Mouse (Mus musculus): ENCODE results near the gene N4bp3. TPM values are rescaled to one million over a fixed set of nuclear protein-coding genes. Genes with fewer than 3 reads are reported as not detected.
"Not testable (repeated sequence)": the region's sequence is repeated elsewhere in the genome, so short reads cannot be mapped to it uniquely, and the experiment has no call there.

N4bp3 gene
- total RNA-seq, 2 experiments from 2014 or later: 2.9 to 3.8 TPM

DNA sequence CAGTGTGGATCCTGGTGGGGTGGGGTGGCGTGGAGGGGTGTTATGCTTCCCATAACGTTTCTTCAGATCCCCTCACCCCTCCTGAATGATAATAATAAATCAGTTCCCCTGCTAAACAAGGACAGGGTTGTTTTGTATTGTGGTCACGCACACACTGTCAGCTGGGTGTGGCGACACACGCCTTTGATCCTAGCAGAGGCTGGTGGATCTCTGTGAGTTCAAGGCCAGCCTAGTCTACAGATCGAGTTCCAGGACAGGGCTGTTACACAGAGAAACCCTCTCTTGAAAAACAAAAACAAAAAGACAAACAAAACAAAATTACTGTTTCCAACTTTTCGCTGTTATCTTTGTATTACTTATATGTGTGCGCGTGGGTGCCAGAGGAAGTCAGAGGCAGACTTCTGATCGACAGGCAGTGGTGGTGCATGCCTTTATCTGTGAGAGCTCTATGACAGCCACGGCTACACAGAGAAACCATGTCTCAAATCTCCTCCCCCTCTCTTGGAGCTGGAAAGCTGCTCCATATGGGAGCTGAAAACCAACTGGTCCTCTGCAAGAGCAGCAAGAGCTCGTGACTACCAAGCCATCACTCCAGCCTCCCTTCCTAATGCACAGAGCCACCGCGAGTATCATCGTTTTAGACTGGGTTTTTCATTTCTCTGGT is 20.9 kb downstream of the N4bp3 start:
- no peak for DNase-seq

DNA sequence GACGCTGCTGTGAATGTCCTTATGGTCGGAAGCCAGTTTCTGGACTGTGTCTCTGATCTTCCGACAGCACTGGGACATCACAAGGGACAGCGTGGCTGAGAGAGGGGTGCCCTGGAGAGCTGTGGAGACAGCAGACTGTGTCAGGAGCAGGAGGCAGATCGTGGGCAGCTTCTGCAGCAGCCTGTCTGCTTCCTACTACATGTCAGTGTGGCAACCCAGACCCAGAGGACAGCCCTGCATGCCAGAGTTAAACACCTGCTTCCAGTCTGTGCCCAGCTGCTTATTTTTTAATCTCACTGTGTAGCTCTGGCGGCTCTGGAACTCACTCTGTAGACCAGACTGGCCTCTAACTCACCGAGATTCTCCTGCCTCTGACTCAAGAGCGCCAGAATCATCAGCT is 22.7 kb downstream of the N4bp3 start:
- DNase-seq: no peak

DNA sequence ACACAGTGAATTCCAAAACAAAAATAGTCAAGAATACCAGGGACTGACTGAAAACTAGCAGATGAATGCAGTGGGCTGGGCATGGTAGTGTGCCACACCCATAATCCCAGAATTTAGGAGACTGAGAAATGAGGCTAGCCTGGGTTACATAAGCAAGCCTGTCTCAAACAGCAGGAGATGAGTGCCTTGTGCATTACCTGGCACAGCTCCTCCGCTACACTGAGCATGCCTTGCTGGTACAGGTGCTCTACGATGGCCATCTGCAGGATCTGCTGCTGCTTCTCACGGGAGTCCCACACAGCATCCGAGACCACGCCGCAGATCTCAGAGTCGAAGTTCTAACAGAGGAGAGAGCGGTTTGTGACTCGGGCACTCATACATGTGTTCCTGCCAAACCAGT is 23.2 kb downstream of the N4bp3 start:
- DNase-seq: no peak

DNA sequence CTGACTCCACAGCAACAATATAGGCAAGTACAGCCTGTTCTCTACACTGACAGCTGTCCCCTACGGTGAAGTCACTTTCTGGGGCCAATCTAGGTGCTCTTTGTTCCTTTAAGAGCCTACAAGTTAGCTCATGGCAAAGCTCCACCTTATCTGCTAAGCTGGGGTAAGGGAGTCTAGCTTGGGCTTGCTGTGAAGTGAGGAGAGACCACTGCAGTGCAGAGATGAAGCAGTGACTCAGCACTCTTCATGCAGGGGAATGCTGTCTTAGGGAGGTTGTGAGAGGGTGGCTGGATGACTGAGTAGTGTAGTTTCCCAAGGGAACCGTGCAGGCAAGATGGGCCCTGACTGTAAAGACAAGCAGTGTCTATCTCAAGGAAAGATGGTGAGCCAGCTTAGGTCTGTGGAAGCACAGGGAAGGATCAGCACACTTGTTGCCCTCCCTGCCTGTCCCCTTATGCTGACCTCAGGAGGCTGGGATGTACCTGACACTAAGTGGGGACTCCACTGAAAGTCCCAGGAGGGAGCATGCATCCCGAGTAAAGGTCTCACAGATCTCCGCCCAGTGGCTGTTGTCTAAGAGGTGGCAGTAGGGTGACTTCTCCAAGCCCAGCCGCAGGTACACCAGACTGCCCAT is 25.3 kb downstream of the N4bp3 start:
- DNase-seq: no peak

DNA sequence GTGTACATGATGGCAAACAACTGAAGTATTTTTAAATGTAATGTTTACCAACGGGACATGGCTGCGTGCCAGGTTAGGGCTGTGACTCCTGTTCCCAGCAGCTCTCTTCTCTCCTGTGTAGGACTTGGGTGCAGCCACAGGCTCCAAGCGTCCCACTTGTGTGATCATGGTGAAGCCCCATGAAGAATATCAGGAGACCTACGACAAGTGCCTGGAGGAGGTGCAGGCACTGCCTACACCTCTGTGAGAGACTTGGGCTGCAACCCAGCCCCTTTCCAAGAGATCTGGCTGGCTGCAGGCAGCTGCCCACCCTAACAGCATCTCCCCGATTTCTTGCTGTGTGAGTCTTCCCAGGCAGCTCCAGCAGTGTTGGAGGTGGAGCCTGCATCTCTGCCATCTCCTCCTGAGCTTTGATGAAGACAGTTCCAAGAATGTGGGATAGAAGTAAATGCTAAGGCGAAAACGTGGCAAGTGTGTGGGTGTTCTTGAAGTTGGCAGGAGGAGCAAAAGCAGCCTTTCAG is 27.6 kb downstream of the N4bp3 start:
- DNase-seq: no peak

DNA sequence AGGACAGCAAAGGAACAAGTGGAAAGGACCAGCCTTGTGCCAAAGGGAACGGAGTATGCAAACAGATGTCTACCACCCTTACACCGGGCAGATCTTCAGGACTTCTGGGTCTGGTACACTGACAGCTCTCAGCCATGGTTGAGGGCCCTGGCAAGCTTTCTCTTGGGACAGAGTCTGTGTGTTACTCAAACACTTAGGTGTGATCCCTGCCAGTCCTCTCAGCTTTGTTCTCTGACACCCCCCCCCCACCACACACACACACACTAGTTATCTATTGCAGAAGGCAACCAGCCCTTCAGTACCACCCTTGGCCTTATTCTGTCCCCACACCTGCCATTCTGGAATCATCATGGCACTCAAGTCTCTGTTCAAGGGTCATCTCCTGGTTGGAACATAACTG is 28.9 kb downstream of the N4bp3 start:
- DNase-seq: no peak

DNA sequence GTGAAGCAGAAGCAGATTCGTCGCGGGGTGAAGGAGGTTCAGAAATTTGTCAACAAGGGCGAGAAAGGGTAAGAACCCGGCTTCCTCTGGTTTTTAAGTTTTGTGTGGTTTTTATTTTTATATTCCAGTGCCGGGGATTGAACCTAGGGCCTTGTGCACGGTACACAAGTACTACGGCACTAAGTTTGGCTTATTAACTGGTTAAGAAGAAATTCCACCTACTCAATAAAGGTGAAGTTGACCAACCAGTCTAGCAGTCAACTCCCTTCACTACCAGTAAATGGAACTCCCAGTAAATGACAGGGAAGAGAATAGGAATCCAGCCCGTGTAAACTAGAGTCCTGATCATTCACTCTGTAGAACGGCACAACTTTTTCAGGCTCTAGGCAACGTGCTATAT is 30.6 kb downstream of the N4bp3 start:
- no peak for DNase-seq

DNA sequence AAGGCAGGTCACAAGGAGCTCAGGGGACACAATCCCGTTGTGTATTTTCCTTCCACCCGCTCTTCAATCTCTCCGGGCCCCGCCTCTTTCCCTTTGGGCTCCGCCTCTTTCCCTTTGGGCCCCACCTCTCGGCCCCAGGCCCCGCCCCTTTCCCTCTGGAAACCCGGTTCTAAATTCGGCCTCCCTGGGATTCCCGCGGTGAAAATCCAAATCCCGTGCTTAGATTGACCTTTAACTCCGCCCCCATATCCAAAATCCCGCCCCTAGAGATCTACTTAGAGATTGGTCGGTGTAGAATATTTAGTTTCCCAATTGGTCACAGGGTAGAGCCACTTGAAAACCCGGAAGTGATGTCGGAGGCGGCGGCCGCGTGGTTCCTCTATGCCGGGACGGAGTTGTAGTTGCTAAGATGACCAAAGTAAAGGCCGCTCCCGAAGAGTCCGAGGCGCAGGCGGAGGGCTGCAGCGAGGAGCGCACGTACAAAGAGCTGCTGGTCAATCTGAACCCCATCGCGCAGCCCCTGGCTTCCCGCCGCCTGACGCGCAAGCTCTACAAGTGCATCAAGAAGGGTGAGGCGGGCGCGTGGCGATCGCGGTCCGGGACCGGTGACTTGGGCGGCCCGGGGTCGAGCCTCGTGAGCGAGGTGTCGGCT is 31.1 kb downstream of the N4bp3 start, which contains the start of gene Nhp2:
TSS of gene Nhp2 (plus strand) at position 327 of the 652 bp plus-strand sequence.
- DNase-seq: peak; percentile 92

DNA sequence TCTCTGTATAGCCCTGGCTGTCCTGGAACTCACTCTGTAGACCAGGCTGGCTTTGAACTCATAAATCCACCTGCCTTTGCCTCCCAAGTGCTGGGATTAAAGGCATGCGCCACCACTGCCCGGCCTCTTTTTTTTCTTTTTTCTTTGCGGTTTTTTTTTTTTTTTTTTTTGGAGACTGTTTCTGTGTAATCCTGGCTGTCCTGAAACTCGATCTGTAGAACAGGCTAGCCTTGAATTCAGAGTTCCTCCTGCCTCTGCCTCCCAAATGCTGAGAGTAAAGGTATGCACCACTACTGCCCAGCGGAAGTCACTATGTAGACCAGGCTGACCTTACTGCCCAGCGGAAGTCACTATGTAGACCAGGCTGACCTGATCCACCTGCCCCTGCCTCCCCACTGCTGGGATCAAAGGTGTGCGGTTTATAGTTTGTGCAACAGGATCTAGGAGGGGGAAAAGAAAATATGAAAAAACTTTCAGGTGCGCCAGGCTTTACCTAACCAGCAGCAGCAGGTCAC is 31.7 kb downstream of the N4bp3 start:
- no peak for DNase-seq

DNA sequence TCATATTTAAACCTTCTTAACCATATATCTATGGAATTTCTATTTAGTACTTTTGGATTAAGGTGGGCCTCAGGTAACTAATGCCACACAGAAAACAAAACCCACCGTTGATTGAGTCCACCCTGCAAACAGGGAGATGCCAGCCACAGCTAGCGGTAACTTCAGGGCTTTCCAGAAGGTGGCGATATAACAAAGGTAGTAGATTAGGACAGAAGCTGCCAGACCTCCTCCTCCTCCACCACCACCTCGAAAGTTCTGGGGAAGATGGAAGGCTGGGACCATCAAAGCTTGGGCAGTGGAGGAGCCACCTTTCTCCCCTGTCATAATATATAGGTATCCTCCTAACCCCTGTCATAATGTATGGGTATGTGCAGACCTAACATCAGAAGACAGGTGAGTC is 32.9 kb downstream of the N4bp3 start:
- peak; percentile 48 for DNase-seq

DNA sequence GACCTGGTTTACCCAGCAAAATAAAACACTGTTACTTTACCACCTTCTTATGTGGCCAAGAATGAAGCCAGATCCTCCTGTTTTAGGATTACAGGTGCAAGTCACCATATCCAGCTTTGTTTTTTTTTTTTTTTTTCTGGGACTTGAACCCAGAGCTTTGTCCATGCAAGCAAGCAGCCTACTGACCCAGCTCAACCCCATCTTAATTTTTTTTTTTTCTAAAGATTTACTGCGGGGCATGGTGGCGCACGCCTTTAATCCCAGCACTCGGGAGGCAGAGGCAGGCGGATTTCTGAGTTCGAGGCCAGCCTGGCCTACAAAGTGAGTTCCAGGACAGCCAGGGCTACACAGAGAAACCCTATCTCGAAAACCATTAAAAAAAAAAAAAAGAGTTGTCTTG is 34.5 kb downstream of the N4bp3 start:
- DNase-seq: not testable (repeated sequence)

DNA sequence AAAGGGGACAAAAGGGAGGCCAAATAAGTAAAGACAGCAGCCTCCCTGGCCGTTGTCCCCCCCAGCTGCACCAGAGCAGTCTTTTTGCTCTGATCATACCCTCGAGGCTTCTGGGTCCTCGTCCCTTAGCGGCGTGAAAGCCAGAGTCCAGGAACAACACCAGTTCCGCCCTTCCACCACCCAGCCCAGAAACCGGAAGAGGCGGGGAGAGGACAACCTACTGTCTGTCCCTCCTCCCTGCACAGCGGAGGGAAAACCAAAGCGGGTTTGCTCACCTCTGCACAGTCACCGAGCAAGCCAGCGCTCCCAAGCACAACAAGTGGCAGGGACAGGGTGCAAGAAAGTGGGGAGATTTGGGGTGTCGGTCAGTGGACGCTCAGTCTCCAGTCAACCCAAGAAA is 35.0 kb downstream of the N4bp3 start:
- peak; percentile 73 for DNase-seq

DNA sequence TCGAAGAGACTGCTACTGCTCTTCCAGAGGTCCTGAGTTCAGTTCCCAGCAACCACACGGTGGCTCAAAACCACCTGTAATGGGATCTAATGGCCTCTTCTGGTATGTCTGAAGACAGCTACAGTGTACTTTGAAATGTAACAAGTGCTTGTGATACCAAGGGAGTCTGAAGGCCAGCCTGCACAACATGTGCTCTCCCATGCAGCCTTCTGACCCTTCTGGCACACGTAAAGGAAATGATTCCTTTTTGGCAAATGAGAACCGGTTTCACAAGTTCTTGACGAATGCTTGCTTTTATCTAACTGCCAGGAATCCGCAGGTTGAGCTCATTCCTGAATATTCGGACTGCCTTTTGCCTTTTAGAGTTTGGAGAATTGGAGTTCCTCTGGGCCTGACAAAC is 35.5 kb downstream of the N4bp3 start:
- DNase-seq: no peak

DNA sequence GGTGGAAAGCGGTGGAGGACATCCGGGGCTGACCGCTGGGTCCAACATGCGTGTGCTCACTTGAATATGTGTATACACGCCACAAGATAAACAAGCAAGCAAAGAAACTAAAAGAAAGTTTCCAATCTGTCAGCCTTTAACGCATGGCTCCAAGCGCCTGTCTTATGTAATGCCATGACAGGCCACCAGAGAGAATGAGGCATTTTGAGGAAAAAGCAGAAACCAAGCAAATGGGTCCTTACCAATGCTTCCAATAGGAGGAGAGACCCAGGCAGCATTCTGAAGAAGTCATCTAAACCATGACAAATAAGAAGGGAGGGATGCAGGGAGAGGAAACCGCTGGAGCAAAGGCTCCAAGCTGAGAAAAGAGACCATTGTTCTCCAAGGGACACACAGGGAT is 36.4 kb downstream of the N4bp3 start:
- no peak for DNase-seq

DNA sequence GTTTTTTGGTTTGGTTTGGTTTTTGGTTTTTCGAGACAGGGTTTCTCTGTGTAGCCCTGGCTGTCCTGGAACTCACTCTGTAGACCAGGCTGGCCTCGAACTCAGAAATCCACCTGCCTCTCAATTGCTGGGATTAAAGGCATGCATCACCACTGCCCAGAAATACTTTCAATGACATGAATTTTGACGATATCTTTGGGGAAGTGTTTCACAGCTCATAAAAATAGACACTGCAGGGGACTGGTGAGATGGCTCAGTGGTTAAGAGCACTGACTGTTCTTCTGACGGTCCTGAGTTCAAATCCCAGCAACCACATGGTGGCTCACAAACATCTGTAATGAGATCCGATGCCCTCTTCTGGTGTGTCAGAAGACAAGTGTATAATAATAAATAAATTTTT is 40.7 kb downstream of the N4bp3 start:
- not testable (repeated sequence) for DNase-seq

DNA sequence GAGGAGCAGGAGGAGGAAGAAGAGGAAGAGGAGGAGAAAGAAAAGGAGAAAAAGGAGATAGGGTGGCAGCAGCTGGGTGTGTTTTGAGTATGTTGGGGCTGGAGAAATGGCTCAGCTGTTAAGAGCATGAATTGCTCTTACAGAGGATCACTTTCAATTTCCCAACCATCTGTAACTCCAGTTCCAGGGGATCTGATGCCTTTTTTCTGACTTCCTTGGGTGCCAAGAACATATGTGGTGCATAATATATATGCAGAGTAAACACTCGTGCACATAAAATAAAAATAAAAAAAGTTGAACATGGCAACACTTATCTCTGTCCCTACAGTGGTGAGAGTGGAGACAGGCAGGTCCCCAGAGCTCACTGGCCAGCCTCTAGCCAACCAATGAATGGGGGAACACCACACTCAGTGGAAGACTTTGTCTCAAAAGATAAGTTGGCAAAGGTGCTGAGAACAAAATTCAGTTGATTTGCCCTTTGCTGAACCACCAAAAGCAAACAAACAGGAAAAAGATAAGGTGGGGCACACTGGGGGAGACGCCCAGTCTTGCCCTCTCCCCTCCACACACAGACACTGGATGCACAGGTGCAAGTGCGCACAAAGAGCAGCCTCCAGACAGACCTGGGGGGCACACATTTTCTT is 41.3 kb downstream of the N4bp3 start:
- no peak for DNase-seq

DNA sequence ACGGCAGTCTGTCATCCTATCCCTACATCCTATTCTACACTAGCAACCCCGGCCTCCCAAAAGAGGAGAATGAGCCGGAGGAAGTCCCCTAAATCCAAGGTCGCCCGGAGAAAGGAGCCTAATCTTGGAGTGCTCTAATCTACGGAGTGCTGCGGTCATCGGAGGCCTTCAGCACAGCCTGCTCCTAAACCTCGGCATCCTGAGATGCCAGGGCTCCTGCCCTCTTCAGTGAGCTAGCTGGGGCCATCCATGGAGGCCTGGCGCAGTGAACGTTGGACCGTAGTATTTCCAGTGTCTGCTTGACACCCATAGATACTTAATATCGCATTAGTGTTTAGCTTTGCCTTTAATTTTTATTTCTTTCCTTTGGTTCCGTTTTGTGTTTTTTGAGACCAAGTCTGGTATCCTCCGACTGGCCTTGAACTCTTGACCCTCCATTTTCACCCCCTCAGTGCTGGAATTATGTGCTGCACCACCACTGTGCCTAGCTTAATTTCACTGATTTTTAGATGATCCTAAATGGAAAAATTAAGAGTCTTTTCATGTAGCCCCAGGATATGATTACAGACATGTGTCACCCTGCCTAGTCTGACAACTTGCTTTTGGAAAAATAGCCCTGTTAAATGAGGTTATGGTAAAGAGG is 43.4 kb downstream of the N4bp3 start:
- no peak for DNase-seq

DNA sequence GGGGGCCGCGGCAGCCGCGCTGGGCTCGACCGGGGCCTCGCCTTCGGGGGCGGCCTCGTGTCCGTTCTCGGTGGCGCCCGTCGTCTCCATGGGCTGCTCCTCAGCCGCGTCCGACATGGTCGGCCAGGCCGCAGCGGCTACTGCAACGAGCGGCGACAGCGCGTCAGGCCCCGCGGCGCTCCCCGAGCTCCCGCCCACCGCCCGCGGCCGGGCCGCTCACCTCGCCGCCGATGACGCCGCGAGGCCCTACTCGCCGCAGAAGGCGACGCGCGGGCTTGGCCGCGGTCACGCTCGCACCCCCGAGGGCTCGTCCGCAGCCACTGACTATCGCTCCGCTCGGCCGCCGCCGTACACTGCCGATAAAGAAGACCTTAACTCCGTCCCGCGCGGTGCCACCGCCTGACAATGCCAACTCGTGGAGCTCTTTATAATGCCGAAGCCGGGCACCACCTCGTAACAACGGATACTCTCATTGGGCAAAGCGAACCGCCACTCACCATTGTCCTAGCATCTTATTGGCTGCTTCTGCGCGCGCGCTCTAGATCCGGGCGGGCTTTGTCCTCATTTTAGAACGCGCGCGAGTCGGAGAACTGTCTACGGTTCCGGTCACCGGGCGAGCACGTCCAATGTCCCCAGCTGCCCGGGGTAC is 44.1 kb downstream of the N4bp3 start, which contains the start of gene Hnrnpab:
TSS of gene Hnrnpab (minus strand) at position 401 of the 649 bp plus-strand sequence.
- DNase-seq: peak; percentile 95

DNA sequence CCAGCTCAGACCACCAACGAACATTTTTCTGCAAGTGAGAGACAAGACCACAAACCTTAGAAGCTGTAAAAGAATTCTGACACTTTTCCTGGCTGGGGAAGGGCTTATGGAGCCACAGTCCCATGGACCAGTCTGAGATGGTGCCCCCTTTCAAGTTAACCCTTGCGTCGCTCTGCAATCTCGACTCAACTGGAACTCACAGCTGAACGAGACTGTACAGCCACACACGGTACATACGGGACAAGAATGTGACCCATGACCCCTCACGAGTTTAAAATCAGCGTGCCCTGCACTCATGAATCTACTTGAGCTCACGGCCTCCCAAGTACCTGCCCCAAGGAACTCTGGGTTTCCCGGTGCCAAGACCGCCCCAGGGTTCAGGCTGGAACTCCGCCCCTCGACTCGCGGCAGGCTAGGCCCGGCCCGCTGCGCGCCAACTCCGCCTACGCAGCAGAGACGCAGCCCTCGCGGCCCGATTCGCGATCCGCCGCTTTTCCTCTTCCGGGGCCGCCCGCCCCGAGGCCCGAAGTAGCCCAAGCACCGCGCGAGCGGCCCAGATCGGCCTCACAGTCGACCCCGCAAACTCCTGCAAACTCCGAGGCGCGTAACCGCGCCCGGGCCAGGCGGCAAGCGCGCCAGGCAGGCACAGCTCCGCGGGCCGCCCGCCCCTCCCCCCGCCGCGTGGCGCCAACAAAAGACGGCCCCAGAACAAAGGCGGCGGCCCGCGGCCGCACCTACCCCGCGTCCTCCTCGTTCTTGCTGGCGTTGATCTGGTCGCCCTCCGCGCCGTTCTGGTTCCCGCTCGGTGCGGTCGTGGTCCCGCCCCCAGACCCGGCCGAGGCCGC is 44.8 kb downstream of the N4bp3 start:
- peak; percentile 89 for DNase-seq

DNA sequence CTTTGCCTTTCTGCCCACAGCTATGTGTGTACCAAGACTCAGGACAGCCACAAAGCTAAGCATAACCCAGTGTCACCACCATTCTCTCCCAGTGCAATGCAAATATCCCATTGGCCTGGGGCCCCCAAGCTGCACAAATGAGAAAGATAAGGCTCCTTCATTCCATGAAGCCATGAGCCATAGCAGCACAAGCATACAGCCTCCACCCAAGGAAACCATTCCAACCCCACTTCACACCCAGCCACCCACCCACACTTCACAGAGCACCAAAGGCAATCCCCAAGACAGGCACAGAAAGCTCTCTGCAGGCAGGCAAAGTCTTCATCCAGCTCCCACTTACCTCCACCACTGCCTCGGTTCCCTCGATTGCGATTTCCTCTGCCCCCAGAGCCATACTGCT is 48.4 kb downstream of the N4bp3 start:
- no peak for DNase-seq

DNA sequence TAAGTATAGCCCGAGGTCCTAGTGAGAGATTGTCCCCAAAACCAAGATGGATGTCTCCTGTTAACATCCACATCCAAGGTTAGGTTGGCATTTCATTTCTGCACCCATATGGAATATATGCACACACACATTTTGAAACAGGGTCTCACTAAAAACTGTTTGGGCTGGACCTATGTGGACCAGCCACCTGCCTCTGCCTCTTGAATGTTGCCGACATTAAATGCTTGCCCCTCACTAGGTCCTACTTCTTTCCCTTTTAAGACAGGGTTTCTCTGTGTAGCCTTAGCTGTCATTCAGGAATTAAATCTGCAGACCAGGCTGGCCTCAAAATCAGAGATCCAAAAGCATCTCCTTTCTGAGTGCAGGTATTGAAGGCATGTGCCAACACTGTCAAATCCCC is 53.1 kb downstream of the N4bp3 start:
- DNase-seq: no peak
